Mouse (Mus musculus) hindlimb bud, embryonic 11.5 days (tissue): ENCODE data around the gene Fbh1.
"Not testable (repeated sequence)": the region's sequence is repeated elsewhere in the genome, so short reads cannot be mapped to it uniquely, and the experiment has no call there.

ENCODE experiments used
- DNase-seq: peaks from one replicate; pipeline ENCODE4 v3.0.0-alpha.2; 2012; ENCODE audit warnings: low read depth, low spot score; ENCODE audit errors: extremely low spot score

Gene Fbh1

DNA sequence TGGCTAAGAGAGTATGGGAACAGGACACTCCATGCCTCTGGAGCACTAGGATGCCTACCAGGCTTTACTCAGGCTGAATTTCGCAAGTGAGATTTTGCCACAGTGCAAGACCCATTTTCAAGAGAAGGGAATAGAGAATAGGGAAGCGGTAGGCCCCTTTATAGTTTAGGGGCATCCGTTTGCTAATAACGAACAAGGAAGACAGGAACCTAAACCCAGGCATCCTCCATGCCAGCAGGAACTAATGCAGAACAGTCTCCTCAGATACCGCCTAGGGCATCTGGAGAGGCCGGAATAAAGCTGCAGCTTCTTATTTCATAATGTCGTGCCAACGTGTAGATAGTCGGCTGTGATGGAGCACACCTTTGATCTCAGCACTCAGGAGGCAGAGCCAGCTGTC lies 54.8 kb downstream of the Fbh1 start:
- DNase-seq, result no peak

- DNase-seq, result no peak
Measured at GRCm38 (mm10) chr2:11718573-11718972, 58.8 kb downstream of the Fbh1 start.

- no peak for DNase-seq
Measured at GRCm38 (mm10) chr2:11714535-11714934, 62.8 kb downstream of the Fbh1 start.

GRCm38 (mm10) chr2:11713021-11713420 lies 64.4 kb downstream of the Fbh1 start:
- DNase-seq, result no peak

GRCm38 (mm10) chr2:11712483-11712990 lies 64.8 kb downstream of the Fbh1 start:
- no peak for DNase-seq

GRCm38 (mm10) chr2:11710101-11710500 lies 67.3 kb downstream of the Fbh1 start:
- DNase-seq, result not testable (repeated sequence)

GRCm38 (mm10) chr2:11708538-11708937 lies 68.8 kb downstream of the Fbh1 start:
- DNase-seq, result no peak

- DNase-seq, result no peak
Measured at GRCm38 (mm10) chr2:11706746-11707065, 70.7 kb downstream of the Fbh1 start.

GRCm38 (mm10) chr2:11706030-11706745 lies 71.2 kb downstream of the Fbh1 start:
- DNase-seq, result no peak

DNA sequence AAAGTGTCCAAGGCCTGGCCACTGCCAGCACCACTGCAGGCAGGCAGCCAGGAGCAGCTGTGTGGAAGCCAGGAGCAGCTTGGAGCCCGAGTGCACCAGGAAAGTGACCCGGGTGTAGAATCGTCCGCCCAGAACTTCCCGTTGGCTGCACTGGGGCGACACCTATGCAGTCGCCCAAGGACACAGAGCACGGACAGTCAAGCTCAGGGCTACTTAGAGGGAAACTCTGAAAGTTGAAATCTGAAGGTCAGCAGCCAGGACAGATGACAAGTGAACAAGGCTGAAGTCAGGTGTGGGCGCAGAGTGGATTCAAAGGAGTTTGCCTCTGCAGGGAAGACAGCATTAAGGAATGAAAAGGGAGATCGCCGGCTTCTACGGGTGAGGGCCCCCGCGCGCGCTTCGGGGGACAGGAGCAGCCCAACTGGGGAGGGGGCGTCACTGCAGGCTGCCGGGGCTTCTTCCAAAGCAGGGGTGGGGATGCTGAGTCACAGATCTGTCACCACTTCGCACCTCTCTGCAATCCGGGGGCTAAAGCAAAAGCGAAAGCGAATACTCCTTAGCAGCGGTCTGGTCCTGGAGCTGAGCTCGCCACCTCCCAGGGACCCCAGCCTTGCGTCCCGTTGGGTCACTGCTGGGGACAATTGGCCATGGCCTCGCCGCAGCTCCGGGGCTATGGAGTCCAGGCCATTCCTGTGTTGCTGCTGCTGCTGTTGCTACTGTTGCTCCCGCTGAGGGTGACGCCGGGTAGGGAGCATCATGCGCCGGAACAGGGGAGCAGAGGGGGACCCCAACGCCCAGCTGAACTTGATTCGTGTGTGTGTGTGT lies 72.0 kb downstream of the Fbh1 start, which contains the start of gene Il15ra:
Gene Il15ra (plus strand): TSS at position 90 of the 825 bp plus-strand sequence.
- DNase-seq, result no peak

DNA sequence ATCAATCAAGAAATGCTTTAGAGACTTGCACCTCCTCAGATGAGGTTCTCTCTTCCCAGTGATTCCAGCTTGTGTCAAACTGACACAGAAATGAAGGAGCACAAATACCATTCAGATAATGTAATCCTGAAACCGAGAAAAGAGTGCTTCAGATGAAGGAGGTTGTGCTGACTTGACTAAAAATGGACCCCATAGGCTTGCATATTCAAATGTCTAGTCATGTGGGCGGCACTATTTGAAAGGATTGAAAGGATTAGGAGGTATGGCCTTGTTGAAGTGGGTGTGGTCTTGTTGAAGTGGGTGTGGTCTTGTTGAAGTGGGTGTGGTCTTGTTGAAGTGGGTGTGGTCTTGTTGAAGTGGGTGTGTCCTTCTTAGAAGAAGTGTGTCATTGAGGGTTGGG lies 77.5 kb downstream of the Fbh1 start:
- no peak for DNase-seq

- no peak for DNase-seq
Measured at GRCm38 (mm10) chr2:11698994-11699393, 78.4 kb downstream of the Fbh1 start.

DNA sequence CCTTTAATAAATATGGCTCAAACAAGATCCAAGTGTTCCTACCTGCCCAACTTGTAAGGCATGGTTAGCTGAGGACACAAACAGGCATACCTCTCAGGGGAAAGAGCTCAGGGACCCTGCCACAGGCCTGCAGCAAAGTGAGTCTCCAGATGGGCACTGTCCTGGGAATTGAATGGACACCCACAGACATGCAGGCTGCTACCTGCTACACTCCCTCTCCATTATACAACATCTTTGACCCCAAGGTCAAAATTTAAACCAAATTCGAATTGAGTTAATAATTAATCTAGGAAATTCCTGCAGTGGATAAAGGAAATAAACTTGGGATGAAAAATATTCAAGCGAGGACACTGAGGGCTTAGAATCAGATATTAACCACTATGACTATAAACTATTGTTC lies 81.5 kb downstream of the Fbh1 start:
- no peak for DNase-seq

GRCm38 (mm10) chr2:11694104-11694503 lies 83.3 kb downstream of the Fbh1 start:
- DNase-seq, result no peak

DNA sequence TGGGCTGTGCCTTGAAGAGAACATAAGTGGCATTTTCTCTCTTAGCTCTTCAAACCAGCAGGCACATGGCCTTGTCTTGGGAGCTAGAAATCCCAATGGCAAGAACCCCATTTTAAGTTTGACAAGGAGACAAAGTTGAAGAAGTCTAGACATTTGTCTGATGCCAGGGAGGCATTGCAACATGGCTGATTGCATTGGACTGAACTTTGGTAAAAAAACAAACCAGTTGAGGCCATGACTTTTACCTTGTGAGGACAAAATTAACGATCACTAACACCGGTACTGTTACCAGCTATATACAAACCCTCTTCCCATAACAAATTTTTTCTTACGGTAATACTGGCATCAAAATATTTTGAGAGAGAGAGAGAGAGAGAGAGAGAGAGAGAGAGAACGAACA lies 84.0 kb downstream of the Fbh1 start:
- DNase-seq, result no peak
